Mouse (Mus musculus): ENCODE measurements around the gene Npas1.

Gene Npas1

DNA sequence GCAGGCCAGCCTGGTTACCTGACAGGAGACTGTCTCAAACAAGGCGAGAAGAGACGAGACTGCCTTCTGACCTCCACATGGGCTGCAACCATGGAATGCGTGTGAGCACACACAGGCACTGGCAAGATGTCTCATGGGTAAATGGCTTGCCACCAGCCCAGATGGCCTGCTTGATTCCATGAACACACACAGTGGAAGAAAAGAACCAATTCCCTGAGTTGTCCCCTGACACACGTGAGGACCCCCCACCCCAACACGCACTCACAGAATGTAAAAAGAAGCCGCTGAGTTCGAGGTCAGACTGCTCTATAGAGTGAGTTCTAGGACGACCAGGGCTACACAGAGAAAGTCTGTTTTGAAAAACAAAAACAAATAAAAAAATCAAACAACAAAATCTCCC lies at the start of gene Npas1:
Npas1 (minus strand) TSS at position 101 of the 400 bp plus-strand sequence.
- in situ Hi-C loops (cut with MboI; ENCODE audit: unreplicated experiment in 2 of 2) = no loop called here

DNA sequence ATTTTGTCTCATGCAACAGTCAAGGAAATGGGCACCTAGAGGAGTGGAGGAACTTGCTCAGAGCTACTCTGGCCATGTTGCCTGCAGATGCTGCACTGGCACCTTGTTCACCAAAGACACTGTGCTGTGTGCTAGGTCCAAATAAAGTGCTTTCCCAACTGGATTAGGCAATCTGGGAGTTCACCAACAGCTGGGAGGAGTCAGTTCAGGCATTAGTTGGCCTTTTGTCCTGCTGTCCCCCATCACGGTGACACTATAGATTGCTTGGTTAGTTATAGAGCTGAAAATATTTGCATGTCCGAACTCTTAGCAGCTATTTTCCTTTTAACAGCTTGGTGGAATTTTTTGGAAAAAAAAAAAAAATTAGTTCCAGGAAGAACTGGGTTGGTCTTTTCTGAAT lies 48.5 kb upstream of the Npas1 start:
- in situ Hi-C loops (cut with MboI; ENCODE audit: unreplicated experiment in 2 of 2) = no loop called here

DNA sequence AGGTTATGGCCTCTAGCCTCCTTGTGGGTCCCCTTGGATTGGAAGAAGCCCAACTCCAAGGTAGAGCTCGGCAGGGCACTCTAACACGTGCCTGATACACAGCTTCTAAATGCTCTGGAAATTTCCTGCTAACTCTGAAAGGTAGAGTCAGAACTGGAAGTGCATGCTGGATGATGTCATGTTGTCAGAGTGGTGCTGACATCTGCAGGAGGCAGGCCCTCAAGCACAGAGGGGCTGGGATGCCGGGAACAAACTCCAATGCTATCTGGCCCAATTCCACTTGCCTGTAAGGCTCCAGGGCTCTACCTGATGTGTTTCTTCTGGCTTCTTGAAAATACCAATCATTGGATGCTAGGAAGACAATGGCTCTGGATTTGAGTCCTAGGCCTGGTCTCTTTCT lies 47.9 kb upstream of the Npas1 start:
- in situ Hi-C loops (cut with MboI; ENCODE audit: unreplicated experiment in 2 of 2) = no loop called here

DNA sequence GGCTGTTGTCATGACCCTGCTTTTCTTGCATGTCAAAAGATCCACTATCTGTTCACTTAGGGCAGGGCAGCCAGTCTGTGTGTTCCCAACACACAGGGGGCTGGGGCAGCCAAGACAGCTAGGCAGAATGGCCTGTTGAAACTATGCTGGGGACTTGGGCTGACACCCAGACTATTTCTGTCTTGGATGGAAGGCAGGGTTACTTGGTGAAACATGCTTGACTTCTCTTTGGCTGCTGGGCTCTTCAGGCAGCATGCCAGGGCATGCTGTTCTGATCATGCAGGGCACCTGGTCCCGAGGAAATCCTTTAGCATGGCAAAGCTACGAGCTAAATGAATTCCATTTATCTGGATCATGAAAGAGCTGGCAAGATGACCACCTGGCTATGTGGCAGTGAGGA lies 46.8 kb upstream of the Npas1 start:
- in situ Hi-C loops (cut with MboI; ENCODE audit: unreplicated experiment in 2 of 2) = no loop called here

DNA sequence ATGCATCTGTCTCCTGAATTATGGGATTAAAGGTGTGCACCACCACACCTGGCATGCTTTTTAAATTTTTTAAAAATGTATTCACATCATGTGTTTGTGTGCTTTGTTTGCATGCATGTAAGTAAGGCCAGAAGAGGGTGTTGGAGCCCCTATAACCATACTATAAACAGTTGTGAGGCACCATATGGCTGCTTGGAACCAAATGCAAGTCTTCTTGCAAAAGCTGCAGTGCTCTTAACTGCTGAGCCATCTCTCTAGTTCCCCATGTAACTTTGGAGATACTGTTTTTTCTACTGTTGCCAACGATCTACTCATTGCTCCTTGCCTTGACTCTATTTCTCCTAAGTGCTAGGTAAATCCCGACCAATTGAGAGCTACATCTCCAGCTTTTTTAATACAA lies 41.8 kb upstream of the Npas1 start:
- in situ Hi-C loops (cut with MboI; ENCODE audit: unreplicated experiment in 2 of 2) = no loop called here

DNA sequence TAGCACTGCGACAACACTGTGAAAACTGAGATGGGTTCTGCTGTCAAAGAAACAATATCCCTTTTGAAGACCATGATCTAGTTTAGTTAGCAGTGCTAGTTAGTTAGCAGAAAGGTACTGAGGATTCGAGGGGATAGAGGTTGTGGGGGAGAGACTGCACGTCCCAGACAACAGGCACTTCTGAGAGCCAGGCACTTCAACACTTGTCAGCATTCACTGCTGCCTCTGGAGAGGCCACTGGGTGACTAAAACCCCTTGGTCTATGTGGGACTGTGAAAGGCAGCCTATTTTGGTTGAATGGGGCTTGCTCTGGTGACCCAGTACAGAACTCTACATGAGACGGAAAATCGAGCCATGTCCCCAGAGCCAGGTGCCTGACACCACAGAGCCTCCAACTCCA lies 39.7 kb upstream of the Npas1 start:
- in situ Hi-C loops (cut with MboI; ENCODE audit: unreplicated experiment in 2 of 2) = no loop called here

DNA sequence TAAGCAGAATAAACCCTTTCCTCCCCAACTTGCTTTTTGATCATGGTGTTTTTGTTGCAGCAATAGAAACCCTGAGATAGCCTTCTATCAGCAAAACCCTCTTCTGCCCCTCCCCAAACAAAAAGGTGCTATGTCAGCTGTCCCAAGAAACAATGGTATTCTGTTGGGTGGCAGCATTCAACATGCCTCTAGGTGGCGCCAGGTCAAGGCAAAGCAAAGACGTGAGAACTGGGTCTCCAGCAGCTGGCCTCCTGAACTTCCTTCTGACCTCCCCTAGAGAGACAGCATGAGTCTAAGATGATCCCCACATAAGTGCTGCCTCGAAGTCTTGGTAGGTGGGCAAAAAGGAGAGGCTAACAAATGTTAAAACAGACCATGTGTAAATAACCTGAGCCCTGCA lies 29.8 kb upstream of the Npas1 start:
- in situ Hi-C loops (cut with MboI; ENCODE audit: unreplicated experiment in 2 of 2) = loop anchor here (5.0 to 10.0 kb wide), 3 partner anchors 110 to 188 kb away; no protein-coding TSS in a partner anchor

DNA sequence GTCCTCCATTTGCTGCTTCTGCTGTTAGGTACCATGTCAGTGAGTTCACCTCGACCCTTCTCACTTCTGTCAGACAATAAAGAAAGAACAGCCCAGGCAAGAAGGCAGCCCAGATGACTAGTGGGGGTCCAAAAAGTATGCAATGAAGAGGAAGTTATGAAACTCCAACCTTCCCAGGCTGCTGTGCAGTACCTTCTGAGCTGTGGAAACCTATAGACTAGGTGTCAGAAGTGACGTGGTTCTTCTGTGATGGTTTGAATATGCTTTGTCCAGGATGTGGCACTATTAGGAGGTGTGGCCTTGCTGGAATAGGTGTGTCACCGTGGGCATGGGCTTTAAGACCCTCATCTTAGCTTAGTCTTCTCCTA lies 27.7 kb upstream of the Npas1 start:
- in situ Hi-C loops (cut with MboI; ENCODE audit: unreplicated experiment in 2 of 2) = loop anchor here (5.0 to 10.0 kb wide), 3 partner anchors 112 to 190 kb away; no protein-coding TSS in a partner anchor

DNA sequence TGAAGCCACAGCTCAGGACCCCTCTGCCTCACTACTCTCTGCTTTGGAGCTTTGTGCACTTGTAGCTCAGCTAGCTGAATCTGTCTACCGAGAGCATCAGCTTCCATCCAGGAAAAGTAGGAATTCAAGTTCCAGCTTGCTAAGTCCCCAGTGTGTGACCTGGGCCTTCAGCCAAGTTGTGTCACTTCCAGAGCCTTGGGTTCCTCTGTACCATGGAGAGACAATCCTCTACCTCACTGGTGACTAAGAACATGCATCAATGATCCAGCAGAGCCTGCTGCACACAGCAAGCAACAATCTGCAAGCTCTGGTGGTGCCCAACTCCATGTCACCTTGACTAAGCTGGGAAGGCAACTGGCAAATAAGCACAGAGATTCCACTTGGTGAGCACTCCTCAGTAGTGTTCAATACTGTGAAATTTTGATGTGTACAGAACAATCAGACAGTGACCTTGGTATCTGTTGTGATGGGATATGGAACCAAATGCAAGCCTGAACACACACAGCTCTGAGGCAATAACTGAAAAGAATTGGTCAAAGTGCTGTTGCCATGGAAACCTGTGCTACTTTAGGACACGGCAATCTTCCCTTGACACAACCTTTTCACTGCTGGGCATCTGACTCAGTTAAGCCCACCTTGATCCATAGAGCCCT lies 27.2 kb upstream of the Npas1 start:
- in situ Hi-C loops (cut with MboI; ENCODE audit: unreplicated experiment in 2 of 2) = loop anchor here (5.0 to 10.0 kb wide), 3 partner anchors 113 to 190 kb away; no protein-coding TSS in a partner anchor

DNA sequence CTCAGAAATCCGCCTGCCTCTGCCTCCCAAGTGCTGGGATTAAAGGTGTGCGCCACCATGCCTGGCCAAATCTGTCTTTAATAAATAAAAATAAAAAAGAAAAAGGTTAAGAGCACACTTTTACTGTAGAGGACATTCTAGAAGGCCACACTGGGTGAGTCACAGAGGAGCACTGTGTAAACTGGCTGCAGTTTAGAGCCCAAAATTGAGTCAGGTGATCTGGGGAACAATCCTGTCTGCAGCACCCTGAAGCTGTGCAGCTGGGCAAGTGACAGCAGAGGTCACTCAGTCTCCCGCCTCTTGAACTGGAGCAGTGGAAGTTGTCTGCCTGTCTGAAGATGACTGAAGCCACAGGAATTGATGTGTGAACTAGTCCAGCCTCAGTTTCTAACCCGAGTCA lies 24.0 kb upstream of the Npas1 start:
- in situ Hi-C loops (cut with MboI; ENCODE audit: unreplicated experiment in 2 of 2) = loop anchor here in 1 of 2 experiments (10.0 kb wide), 1 partner anchor 193 kb away; no protein-coding TSS in a partner anchor

DNA sequence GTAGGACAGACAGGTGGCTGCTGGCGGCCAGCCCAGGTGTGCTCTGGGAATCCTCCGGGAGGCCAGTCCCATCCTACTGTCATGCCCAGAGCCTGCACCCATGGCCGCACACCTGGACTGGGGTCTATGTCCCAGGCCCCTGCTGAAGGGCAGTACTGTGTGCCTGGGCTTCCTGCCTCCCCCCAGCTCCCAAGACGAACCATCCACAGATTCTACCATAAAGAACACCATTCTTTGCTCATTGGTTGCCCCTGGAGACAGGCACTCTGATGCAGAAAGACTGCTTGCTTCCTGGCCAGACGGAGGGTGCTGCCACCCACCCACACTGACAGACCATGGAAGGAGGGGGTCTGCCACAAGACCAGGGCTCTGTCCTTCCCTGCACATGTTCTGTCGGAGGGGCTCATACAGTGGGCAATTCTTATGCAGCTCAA lies 22.2 kb upstream of the Npas1 start:
- in situ Hi-C loops (cut with MboI; ENCODE audit: unreplicated experiment in 2 of 2) = loop anchor here in 1 of 2 experiments (10.0 kb wide), 1 partner anchor 195 kb away; no protein-coding TSS in a partner anchor

DNA sequence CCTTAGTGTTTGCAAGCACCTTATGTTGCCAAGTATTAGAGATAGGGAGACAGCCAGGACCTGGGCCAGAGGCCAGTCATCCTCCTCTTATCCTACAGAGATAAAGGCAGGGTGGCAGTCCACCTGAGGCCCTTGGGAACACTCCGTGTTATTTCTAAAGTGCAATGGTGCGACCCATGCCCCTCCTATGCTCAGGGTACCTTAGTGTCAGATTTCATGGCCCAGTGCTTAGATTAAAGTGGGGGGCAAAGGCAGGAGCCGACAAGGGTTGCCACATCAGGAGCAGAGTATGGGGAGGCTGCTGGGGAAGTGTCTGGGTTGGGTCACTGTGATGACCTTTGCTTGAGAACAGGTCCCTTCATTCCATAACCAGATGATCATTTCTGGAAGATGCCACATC lies 18.7 kb upstream of the Npas1 start:
- in situ Hi-C loops (cut with MboI; ENCODE audit: unreplicated experiment in 2 of 2) = no loop called here

DNA sequence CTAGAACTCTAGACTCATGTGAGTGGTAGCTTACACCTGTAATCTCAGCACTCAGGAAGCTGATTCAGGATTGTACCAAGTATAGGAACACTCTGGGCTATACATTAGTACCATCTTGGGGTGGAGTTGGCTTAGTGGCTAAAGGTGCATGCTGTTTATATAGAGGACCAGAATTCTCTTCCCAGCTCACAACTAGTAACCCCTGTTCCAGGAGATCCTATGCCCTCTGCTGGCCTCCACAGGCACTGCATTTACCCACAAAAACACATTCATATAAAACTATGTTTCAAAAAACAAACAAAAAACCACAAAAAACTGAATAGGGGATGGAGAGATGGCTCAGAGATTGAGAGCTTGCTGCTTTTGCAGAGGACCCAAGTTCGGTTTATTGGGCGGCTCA lies 15.8 kb upstream of the Npas1 start:
- in situ Hi-C loops (cut with MboI; ENCODE audit: unreplicated experiment in 2 of 2) = loop anchor here in 1 of 2 experiments (5.0 kb wide), 1 partner anchor 201 kb away; no protein-coding TSS in a partner anchor

DNA sequence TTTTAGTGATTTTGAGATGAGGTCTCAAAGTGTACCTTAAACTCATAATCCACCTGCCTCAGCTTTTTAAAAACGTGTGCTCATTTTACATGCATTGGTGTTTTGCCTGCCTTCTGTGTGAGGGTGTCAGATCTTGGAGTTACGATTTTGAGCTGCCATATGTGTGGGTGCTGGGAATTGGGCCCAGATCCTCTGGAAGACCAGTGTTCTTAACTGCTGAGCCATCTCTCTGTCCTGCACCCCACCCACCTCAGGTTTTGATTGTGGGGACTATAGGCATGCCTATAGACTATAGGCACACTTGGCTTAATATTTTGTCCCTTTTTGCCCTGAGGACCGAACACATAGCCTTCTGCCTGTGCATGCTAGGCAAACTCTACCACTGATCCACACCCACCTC lies 14.7 kb upstream of the Npas1 start:
- in situ Hi-C loops (cut with MboI; ENCODE audit: unreplicated experiment in 2 of 2) = loop anchor here in 1 of 2 experiments (5.0 kb wide), 1 partner anchor 200 kb away; no protein-coding TSS in a partner anchor

DNA sequence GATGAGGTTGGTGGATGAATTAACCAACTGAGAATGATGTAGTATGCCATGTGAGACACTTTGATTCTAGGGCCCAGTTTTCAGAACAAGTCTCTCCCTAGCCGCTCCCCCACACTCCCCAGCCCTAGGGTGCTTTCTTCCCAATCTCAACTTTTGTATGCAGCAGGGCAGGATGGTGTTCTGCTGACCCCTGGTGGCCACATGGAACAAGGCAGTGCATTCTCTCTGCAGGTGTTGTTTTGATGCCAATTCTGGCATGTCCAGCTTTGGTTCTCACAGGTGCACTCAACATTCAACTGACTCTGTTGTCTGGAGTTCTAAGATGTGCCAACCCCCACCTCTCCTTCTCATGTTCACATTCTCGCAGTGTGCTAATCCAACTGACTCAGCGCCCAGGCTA lies 14.2 kb upstream of the Npas1 start:
- in situ Hi-C loops (cut with MboI; ENCODE audit: unreplicated experiment in 2 of 2) = loop anchor here in 1 of 2 experiments (5.0 kb wide), 1 partner anchor 199 kb away; no protein-coding TSS in a partner anchor

DNA sequence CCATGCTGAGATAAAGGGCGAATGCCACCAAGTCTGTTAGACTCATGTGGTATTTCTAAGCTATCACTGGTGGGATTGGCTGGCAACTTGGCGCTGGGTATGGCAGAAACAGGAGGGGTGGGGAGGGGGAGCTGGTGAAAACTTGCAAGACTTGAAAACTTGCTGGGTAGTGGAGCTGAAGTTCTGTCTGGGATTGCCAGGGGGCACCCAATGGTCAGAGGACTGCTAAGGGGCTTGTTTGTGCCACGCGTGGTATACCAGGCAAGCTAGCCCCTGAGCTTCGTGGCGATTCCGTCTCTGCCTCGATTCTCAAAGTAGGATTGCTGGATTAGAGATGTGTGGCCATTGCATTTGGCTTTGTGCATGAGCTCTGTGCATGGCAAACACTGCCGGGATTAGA lies 12.4 kb upstream of the Npas1 start:
- in situ Hi-C loops (cut with MboI; ENCODE audit: unreplicated experiment in 2 of 2) = loop anchor here in 1 of 2 experiments (5.0 kb wide), 1 partner anchor 198 kb away; no protein-coding TSS in a partner anchor

DNA sequence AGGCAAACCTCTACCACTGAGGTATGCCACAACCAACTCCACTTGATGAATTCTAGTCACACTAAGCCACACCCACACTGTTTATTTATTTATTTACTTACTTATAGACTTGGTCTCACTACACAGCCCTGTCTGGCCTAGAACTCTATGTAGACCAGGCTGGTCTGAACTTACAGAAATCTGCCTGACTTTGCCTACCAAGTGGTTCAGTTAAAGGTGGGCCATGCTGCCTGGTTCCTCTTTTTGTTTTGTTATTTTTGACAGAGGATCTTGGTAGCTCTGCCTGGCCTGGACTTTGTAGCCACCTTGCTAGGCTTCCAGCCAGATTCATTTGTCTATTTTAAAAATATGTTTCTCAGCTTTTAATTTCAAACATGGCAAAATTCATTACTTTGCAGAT lies 11.3 kb upstream of the Npas1 start:
- in situ Hi-C loops (cut with MboI; ENCODE audit: unreplicated experiment in 2 of 2) = no loop called here

DNA sequence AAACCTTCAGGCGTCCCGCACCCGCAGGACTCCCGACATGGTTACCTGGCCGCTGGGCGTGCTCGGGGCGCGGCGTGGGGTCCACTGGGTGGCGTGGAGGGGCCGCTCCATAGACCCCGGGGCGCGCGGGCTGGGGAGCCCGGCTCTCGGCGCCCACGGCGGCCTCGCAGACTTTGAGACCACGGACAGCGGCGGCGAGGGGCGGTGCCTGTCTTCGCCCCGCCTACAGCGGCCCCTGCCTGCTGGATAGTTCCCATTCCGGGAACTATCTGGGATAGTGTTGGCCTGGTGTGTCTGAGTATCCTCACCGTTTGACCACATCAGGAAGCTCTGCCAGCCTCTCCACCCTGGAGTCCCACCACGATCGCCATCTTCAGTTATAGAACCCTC lies 933 bp downstream of the Npas1 start:
- in situ Hi-C loops (cut with MboI; ENCODE audit: unreplicated experiment in 2 of 2) = no loop called here

DNA sequence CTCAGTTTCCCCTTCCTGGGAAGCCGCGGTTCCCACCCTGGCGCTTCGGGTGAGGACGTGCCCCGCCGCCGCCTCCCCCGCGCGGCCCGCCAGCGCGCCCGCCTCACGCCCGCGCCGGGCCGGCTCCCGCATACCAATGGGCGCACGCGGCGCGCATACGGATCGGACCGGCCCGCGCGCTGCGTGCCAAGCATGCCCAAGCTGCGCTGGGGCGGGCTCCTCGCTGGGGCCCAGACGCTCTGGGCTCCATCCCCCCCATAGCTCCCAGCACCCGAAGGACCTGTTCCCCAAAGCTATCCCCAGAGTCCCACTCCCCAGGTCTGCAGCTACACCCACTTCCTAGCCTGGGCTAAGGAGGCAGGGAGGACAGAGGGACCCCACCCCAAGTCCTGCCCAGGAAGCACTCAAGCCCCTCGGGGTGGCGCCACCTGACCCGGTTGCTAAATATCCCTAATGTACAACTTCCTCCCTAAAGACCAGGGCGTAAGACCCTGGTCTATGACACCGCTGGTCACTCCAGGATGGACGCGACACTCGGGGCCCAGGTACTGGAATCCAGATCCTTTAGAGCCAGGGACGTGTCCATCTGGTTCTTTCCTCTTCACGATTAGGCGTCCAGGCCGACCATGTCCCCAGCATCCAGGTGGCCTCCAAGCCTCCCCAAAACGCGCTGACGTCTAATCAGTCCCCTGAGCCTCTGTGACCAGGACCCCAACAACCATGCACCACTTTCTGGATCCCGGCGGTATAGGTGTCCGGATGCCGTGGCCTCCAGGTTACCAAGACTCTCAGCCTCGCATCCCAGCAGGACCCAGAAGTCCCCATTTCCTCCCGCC lies 1.5 kb downstream of the Npas1 start:
- in situ Hi-C loops (cut with MboI; ENCODE audit: unreplicated experiment in 2 of 2) = no loop called here

DNA sequence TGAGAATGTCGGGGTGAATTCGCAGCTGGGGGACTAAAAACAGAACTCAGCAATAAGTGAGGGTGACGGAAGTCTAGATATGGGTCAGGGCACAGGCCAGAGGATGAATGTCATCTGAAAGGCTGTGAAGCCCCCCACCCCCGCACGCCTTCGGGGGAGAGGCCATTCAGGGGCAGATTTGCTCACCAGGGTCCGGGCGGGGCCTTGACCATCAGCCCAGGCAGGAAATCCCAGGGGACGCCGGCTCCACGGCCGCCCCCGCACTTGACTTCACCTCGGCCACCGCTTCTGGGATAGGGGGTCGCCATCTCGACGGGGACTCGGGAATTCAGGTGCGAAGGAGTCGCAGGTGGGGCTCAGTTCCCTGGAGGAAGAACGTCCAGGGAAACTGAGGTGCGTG lies 2.2 kb downstream of the Npas1 start:
- in situ Hi-C loops (cut with MboI; ENCODE audit: unreplicated experiment in 2 of 2) = no loop called here

DNA sequence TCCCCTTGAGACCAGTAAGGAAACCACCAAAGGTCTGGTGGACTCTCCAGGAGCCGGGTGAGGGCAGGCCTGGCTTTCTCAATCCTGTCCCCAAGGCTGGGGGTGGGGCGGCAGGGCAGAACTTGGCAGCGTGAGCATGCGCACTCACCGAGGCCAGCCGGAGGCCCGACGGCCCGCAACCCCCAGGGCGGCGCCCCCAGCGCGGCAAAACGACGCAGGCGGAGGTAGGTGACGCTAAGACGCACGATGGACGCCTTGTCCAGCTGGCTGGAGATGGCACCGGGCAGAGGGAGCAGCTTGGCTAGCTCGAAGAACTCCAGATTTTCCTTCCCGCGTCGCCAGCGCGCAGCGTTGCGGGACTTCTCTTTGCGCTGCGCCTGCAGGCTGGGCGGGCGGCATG lies 3.1 kb downstream of the Npas1 start:
- in situ Hi-C loops (cut with MboI; ENCODE audit: unreplicated experiment in 2 of 2) = no loop called here
